Mouse (Mus musculus) liver, embryonic 15.5 days (tissue): ENCODE data around the gene Elovl7. TPM values are rescaled to one million over a fixed set of nuclear protein-coding genes. Genes with fewer than 3 reads are reported as not detected.
A peak's percentile ranks its signal among the peaks of the same experiment; 100 is the strongest.

ENCODE experiments used
- ATAC-seq: fragments of 200-750 bp; cut with Nextera tagmentation; 2 replicates; pipeline ENCODE4 v1.8.0; 2017; ENCODE audit warnings: moderate number of reproducible peaks, mild to moderate bottlenecking, moderate library complexity; ENCODE audit not compliant: insufficient read depth
- H3K27ac ChIP-seq: fragments of 300-500 bp; sonication (generic); replicated peaks from 2 replicates; pipeline ENCODE4 v1.5.1; 2015; ENCODE audit warnings: mild to moderate bottlenecking, inconsistent platforms
- H3K27me3 ChIP-seq: fragments of 300-500 bp; sonication (generic); 2 replicates; pipeline ENCODE4 v1.6.1; 2015; ENCODE audit warnings: mild to moderate bottlenecking, inconsistent platforms
- H3K36me3 ChIP-seq: fragments of 300-500 bp; sonication (generic); replicated peaks from 2 replicates; pipeline ENCODE4 v1.6.1; 2015; ENCODE audit warnings: moderate library complexity, mild to moderate bottlenecking, inconsistent platforms
- H3K4me1 ChIP-seq: fragments of 300-500 bp; sonication (generic); replicated peaks from 2 replicates; pipeline ENCODE4 v1.6.1; 2015; ENCODE audit warnings: inconsistent platforms
- H3K4me2 ChIP-seq: fragments of 300-500 bp; sonication (generic); 2 replicates; pipeline ENCODE4 v1.6.1; 2015; ENCODE audit warnings: moderate library complexity, mild to moderate bottlenecking, inconsistent platforms
- H3K4me3 ChIP-seq: fragments of 300-500 bp; sonication (generic); replicated peaks from 2 replicates; pipeline ENCODE4 v1.5.1; 2015; ENCODE audit warnings: mild to moderate bottlenecking, inconsistent platforms
- H3K9ac ChIP-seq: fragments of 300-500 bp; sonication (generic); 2 replicates; pipeline ENCODE4 v1.6.1; 2015; ENCODE audit warnings: moderate library complexity, mild to moderate bottlenecking, inconsistent platforms
- H3K9me3 ChIP-seq: fragments of 300-500 bp; sonication (generic); replicated peaks from 2 replicates; pipeline ENCODE4 v1.6.1; 2016; ENCODE audit warnings: inconsistent platforms
- WGBS: fragments of 180-500 bp; shearing (Covaris S2); methylation state at CpG from one replicate; pipeline ENCODE4 v1.1.7; 2015; ENCODE audit warnings: mixed read lengths; ENCODE audit not compliant: insufficient replicate concordance; 5-methylcytosine and 5-hydroxymethylcytosine counted together
- polyA plus RNA-seq: library from polyadenylated mRNA; unstranded; fragments of >200 nt; fragmentation: Nextera tagmentation; extraction: Ambion mirVana; gene quantifications from 2 replicates; pipeline ENCODE4 v1.2.1, GENCODE M21; 2015

The Elovl7 gene
- 2.0 and 2.1 TPM in 2 replicates for polyA plus RNA-seq

DNA sequence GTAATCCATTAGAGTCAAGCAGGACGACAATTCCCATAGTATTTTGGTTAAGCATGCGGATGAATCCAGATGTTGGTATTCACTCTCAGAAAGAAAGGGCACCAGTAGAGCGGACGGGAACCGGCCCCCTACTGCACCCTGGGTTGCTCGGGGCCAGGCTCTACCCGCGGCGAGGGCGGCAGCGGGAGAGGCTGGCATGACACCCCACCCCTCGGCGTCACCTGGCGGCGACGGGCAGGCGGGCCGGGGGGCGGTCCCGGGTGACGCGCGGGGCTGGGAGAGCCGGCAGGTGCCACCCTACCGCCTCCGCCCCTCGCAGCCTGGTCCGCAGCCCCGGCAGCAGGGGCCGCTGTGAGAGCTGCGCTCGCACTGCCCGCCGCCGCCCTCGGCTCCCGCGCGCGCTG is at the start of gene Elovl7:
Elovl7 (plus strand) TSS at position 324 of the 404 bp plus-strand sequence.
- ATAC-seq, result peak; percentile 90

GRCm38 (mm10) chr13:108164621-108165020 is 49.6 kb upstream of the Elovl7 start:
- Histone ChIP-seq H3K4me3 (no peak overlapping the region), H3K4me1 (peaks cover 10% of the 10 kb centered on the region), H3K27ac (no peak overlapping the region), H3K9me3 (no peaks in the 10 kb centered on the region), H3K9ac (no peak overlapping the region), H3K36me3 (0 out of 2 replicates have a peak, but pooled peaks cover 5% of the 10 kb centered on the region), H3K27me3 (no peaks in the 10 kb centered on the region), H3K4me2 (no peak overlapping the region)
- WGBS, result 72% methylated on average over 3 of the region's 3 CpGs
- ATAC-seq, result no peak

More for the DNA sequence above, at the start of gene Elovl7:
- H3K9me3 ChIP-seq, result no peaks in the 10 kb centered on the region
- H3K4me1 ChIP-seq, result peaks cover 15% of the 10 kb centered on the region
- under 1% methylated on average over 37 of the region's 40 CpGs for WGBS
- peak within 1 kb of the TSS; percentile 47; the same call in 1 of the 2 replicates for H3K9ac ChIP-seq
- no peaks in the 10 kb centered on the region for H3K36me3 ChIP-seq
- H3K27ac ChIP-seq, result no peak within 1 kb of the TSS
- peak within 1 kb of the TSS; percentile 64 for H3K4me3 ChIP-seq
- peak within 1 kb of the TSS; percentile 85 for H3K4me2 ChIP-seq
- H3K27me3 ChIP-seq, result peaks cover 52% of the 10 kb centered on the region

DNA sequence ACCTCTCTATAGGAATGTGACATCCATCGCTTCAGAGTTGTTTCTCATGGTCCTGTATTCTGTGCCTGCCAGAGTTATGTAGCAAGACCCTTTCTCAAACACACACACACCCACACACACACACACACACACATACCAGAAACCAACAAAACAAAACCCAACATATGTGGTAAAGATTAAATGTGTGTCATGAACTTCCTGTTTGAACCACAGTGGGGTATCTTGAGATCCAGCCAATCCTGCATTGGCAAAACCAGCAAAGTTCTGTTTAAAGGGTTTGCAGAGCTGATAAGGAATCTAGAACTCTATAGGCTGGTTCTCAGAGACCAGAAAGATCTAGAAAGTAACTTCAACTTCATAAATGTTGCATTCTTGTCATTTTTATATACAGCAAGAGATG is 44.2 kb upstream of the Elovl7 start:
- WGBS, result 91% methylated on average over 1 of the region's 1 CpGs

DNA sequence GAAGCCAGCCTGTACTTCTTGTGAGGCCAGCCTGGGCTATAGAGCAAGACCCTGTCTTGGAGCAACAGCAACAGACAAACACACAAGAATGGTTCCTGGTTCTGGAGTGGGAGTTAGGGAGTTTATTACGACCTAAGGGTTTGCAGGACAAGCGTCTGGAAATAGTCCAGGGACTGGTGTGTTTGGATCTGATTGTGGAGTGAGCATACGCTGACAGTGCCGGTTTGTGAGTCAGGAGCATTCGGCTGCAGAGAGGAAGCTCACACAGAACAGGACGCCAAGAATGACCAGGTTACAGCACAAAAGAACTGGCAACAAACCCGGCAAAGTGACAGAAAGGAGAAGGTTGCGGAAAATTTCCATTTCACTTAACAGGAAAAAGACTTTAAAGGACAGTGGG is 43.7 kb upstream of the Elovl7 start:
- no peak overlapping the region for H3K4me3 ChIP-seq
- no peaks in the 10 kb centered on the region for H3K9me3 ChIP-seq
- ATAC-seq, result no peak
- WGBS, result 69% methylated on average over 8 of the region's 8 CpGs
- no peaks in the 10 kb centered on the region for H3K27me3 ChIP-seq
- H3K9ac ChIP-seq, result no peak overlapping the region
- H3K4me1 ChIP-seq, result no peaks in the 10 kb centered on the region
- H3K36me3 ChIP-seq, result peaks cover 39% of the 10 kb centered on the region
- no peak overlapping the region for H3K27ac ChIP-seq
- no peak overlapping the region for H3K4me2 ChIP-seq

More for the DNA sequence above, 44.2 kb upstream of the Elovl7 start:
- Histone ChIP-seq H3K9me3 (no peaks in the 10 kb centered on the region), H3K4me2 (no peak overlapping the region), H3K4me3 (no peak overlapping the region), H3K9ac (no peak overlapping the region), H3K4me1 (no peaks in the 10 kb centered on the region), H3K36me3 (peaks cover 39% of the 10 kb centered on the region), H3K27ac (no peak overlapping the region), H3K27me3 (no peaks in the 10 kb centered on the region)
- ATAC-seq, result no peak

GRCm38 (mm10) chr13:108179618-108180017 is 34.6 kb upstream of the Elovl7 start:
- Histone ChIP-seq H3K9me3 (no peaks in the 10 kb centered on the region), H3K36me3 (peaks cover 54% of the 10 kb centered on the region), H3K27me3 (no peaks in the 10 kb centered on the region), H3K4me2 (no peak overlapping the region), H3K4me1 (no peaks in the 10 kb centered on the region), H3K9ac (no peak overlapping the region), H3K4me3 (no peak overlapping the region), H3K27ac (no peak overlapping the region)
- no peak for ATAC-seq
- WGBS, result 41% methylated on average over 8 of the region's 8 CpGs

- no peaks in the 10 kb centered on the region for H3K4me1 ChIP-seq
- H3K4me2 ChIP-seq, result no peak overlapping the region
- H3K4me3 ChIP-seq, result no peak overlapping the region
- no peak for ATAC-seq
- peaks cover 62% of the 10 kb centered on the region for H3K36me3 ChIP-seq
- H3K9me3 ChIP-seq, result no peaks in the 10 kb centered on the region
- no peaks in the 10 kb centered on the region for H3K27me3 ChIP-seq
- 40% methylated on average over 5 of the region's 5 CpGs for WGBS
- H3K27ac ChIP-seq, result no peak overlapping the region
- no peak overlapping the region for H3K9ac ChIP-seq
Observed at GRCm38 (mm10) chr13:108180821-108181220, 33.4 kb upstream of the Elovl7 start.

DNA sequence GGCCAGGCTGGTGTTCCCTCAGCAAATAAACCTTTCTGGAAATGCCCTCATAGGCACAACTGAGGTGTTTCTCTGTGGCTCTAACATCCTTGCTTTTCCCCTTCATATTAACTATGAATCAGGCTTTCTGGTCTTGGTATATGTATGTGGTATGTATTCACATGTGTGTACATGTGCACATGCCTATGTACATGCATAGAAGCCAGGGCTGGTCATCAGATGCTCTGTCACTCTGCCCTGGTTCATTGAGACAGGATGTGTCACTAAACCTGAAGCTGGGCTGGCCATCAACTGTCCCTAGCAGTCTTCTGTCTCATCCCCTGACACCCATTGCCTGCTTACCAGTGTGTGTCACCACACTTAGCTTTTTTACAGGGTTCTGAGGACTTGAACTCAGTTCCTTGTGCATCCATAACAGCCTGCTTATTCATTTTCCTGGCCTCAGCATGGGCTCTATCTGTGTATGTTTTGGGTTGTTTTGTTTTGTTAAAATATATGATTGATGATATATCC is 29.4 kb upstream of the Elovl7 start:
- H3K36me3 ChIP-seq, result peaks cover 57% of the 10 kb centered on the region
- H3K9ac ChIP-seq, result no peak overlapping the region
- no peak overlapping the region for H3K4me2 ChIP-seq
- H3K4me1 ChIP-seq, result no peaks in the 10 kb centered on the region
- no peaks in the 10 kb centered on the region for H3K27me3 ChIP-seq
- no peaks in the 10 kb centered on the region for H3K9me3 ChIP-seq
- H3K4me3 ChIP-seq, result no peak overlapping the region
- H3K27ac ChIP-seq, result no peak overlapping the region
- no peak for ATAC-seq

GRCm38 (mm10) chr13:108185530-108185929 is 28.7 kb upstream of the Elovl7 start:
- Histone ChIP-seq H3K4me2 (no peak overlapping the region), H3K27ac (no peak overlapping the region), H3K36me3 (peaks cover 55% of the 10 kb centered on the region), H3K4me3 (no peak overlapping the region), H3K4me1 (no peaks in the 10 kb centered on the region), H3K27me3 (no peaks in the 10 kb centered on the region), H3K9me3 (no peaks in the 10 kb centered on the region), H3K9ac (no peak overlapping the region)
- WGBS, result 77% methylated on average over 3 of the region's 3 CpGs
- ATAC-seq, result no peak

DNA sequence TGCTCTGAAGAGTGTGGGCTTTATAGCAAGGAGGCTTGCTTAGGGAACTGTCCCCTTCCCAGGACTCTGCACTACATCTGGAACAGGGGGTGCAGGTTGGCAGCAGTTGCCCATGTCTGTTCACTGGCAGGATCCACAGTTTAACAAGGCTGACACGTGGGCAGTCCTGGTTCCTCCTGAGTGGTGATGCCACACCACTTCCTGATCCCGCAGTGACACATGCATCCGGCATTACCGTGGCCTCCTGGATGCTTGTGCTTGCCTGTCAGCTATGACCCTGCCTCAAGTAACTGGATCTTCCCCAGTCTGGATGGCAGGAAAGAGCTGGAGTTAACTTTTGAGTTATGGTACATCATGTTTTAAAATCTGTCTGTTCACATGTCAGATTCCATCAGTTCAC is 26.2 kb upstream of the Elovl7 start:
- no peak overlapping the region for H3K9ac ChIP-seq
- no peak for ATAC-seq
- no peak overlapping the region for H3K4me3 ChIP-seq
- H3K9me3 ChIP-seq, result no peaks in the 10 kb centered on the region
- no peak overlapping the region for H3K4me2 ChIP-seq
- peaks cover 32% of the 10 kb centered on the region for H3K36me3 ChIP-seq
- WGBS, result 70% methylated on average over 4 of the region's 4 CpGs
- H3K27me3 ChIP-seq, result no peaks in the 10 kb centered on the region
- no peaks in the 10 kb centered on the region for H3K4me1 ChIP-seq
- H3K27ac ChIP-seq, result no peak overlapping the region

- Histone ChIP-seq H3K36me3 (peaks cover 12% of the 10 kb centered on the region), H3K4me2 (no peak overlapping the region), H3K27me3 (no peaks in the 10 kb centered on the region), H3K4me1 (no peaks in the 10 kb centered on the region), H3K9me3 (no peaks in the 10 kb centered on the region), H3K4me3 (no peak overlapping the region), H3K27ac (no peak overlapping the region), H3K9ac (no peak overlapping the region)
- ATAC-seq, result no peak
- 43% methylated on average over 11 of the region's 11 CpGs for WGBS
Observed at GRCm38 (mm10) chr13:108191074-108191720, 23.0 kb upstream of the Elovl7 start.

DNA sequence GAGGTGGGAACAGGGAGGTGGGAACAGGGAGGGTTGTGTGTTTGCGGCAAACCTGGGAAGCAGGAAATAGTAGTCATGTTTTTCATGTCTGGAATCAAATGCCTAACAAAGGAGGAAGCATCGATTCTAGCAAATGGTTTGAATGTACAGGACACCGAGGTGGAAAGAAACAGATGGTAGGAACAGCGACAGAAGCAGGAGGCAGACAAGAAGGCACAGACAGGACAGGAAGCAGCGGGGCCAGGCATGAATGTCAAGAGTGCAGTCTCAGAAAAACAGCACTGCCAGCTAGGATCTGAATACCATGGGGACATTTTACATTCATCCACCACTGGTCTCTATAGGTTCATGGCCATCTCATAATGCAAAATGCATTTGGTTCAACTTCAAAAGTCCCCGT is 18.7 kb upstream of the Elovl7 start:
- H3K9ac ChIP-seq, result no peak overlapping the region
- H3K4me2 ChIP-seq, result no peak overlapping the region

DNA sequence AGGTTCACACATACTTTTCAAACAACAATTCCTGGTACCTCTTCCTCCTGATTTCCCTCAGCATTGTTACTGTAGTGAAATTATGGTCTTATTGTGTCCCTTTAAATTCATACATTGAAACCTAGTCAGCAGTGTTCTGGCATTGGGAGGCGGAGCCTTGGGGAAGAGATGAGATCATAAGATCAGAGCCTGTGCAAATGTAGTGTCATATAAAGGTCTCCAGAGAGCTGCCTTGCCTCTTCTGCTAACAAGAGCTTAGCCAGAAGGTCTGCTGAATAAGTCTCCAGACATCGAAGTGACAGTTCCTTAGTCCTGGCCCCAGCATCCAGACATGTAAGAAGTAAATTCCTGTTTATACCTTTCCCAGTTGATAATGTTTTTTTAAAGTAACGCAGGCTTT is 9.3 kb upstream of the Elovl7 start:
- no peak overlapping the region for H3K4me3 ChIP-seq
- no peaks in the 10 kb centered on the region for H3K27me3 ChIP-seq
- 59% methylated on average over 3 of the region's 3 CpGs for WGBS
- no peaks in the 10 kb centered on the region for H3K4me1 ChIP-seq
- no peak overlapping the region for H3K4me2 ChIP-seq
- H3K9me3 ChIP-seq, result no peaks in the 10 kb centered on the region
- ATAC-seq, result no peak
- H3K36me3 ChIP-seq, result no peaks in the 10 kb centered on the region
- no peak overlapping the region for H3K27ac ChIP-seq
- no peak overlapping the region for H3K9ac ChIP-seq

More for the DNA sequence above, 18.7 kb upstream of the Elovl7 start:
- ATAC-seq, result no peak
- no peaks in the 10 kb centered on the region for H3K27me3 ChIP-seq
- 76% methylated on average over 6 of the region's 6 CpGs for WGBS
- H3K9me3 ChIP-seq, result no peaks in the 10 kb centered on the region
- no peaks in the 10 kb centered on the region for H3K4me1 ChIP-seq
- no peak overlapping the region for H3K4me3 ChIP-seq
- H3K27ac ChIP-seq, result no peak overlapping the region
- H3K36me3 ChIP-seq, result 0 out of 2 replicates have a peak, but pooled peaks cover 4% of the 10 kb centered on the region
